10 mouse cellular contexts compared by ENCODE assay signal in the genomic region with DNA sequence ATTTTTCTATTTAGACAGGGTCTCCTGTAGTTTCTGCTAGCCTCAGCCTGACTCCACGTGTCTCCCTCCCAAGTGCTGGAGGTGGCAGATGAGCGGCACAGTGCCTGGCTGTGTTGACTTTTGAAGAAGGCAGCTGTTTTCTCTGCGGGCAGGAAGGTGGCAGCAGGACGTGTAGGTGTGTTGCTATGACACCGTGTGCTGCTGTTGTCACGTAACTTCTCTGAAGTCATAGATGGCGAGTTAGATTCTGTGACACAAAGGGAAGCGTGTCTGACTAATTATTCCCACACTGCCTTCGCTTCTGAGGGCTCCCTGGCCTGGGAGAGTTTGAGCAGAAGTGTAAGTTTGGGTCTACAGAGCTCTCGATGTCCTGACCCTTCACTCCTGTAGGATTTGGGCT. TPM values are rescaled to one million over a fixed set of nuclear protein-coding genes. Genes with fewer than 3 reads are reported as not detected.
A peak's percentile ranks its signal among the peaks of the same experiment; 100 is the strongest.
DNase-seq lines count a peak whose midpoint lies in the region; ATAC-seq and TF ChIP-seq lines count a peak whose summit lies in the region.
"Had no signal": no experiment of that assay in that cellular context is flagged by ENCODE, and none has a peak within 500 bp of the region (broad histone marks: within the 10 kb centered on the region; RNA-seq: fewer than 3 reads in every experiment).

No protein-coding gene starts in this region.

- no peak overlapping the region for H3K9ac ChIP-seq in midbrain, embryonic 16.5 days (ENCODE audit: low read depth, low read length)
- no peak overlapping the region for H3K9ac ChIP-seq in forebrain, embryonic 12.5 days
- H3K9ac ChIP-seq: embryonic facial prominence, embryonic 13.5 days; limb, embryonic 13.5 days had no signal

- no peaks in the 10 kb centered on the region for H3K36me3 ChIP-seq in kidney, adult 2 months (ENCODE audit: control insufficient read depth, insufficient read depth, low read length)
- H3K36me3 ChIP-seq in midbrain, embryonic 16.5 days (ENCODE audit: control insufficient read depth, insufficient read depth, low read length): no peaks in the 10 kb centered on the region
- no peaks in the 10 kb centered on the region for H3K36me3 ChIP-seq in forebrain, embryonic 12.5 days (replicated peaks)
- H3K36me3 ChIP-seq: embryonic facial prominence, embryonic 13.5 days; limb, embryonic 13.5 days had no signal

- no peaks in the 10 kb centered on the region for H3K4me1 ChIP-seq in kidney, adult 2 months (ENCODE audit: control insufficient read depth, insufficient read depth, low read length)
- no peaks in the 10 kb centered on the region for H3K4me1 ChIP-seq in midbrain, embryonic 16.5 days (ENCODE audit: control insufficient read depth, insufficient read depth, low read length)
- no peaks in the 10 kb centered on the region for H3K4me1 ChIP-seq in forebrain, embryonic 12.5 days
- H3K4me1 ChIP-seq: embryonic facial prominence, embryonic 13.5 days; limb, embryonic 13.5 days had no signal

- H3K4me2 ChIP-seq in midbrain, embryonic 16.5 days (ENCODE audit: low read length): no peak overlapping the region
- H3K4me2 ChIP-seq in forebrain, embryonic 12.5 days: no peak overlapping the region
- H3K4me2 ChIP-seq: embryonic facial prominence, embryonic 13.5 days; limb, embryonic 13.5 days had no signal

- no peak for TF ChIP-seq CTCF in kidney, adult 2 months (conservative IDR thresholded peaks at IDR 0.05; ENCODE audit: insufficient read depth, insufficient read length, low read depth, low read length)

- H3K4me3 ChIP-seq in kidney, adult 2 months (ENCODE audit: insufficient read depth, low read depth, low read length): no peak overlapping the region
- H3K4me3 ChIP-seq in midbrain, embryonic 16.5 days (ENCODE audit: low read depth, low read length): no peak overlapping the region
- no peak overlapping the region for H3K4me3 ChIP-seq in forebrain, embryonic 12.5 days (replicated peaks)
- H3K4me3 ChIP-seq: embryonic facial prominence, embryonic 13.5 days; limb, embryonic 13.5 days had no signal

- no peaks in the 10 kb centered on the region for H3K27me3 ChIP-seq in kidney, adult 2 months (replicated peaks; ENCODE audit: control insufficient read depth, insufficient read depth, low read length)
- H3K27me3 ChIP-seq in midbrain, embryonic 16.5 days (ENCODE audit: control insufficient read depth, insufficient read depth, low read depth, low read length): no peaks in the 10 kb centered on the region; the same call in 1 of the 2 replicates
- peaks cover 2% of the 10 kb centered on the region; the same call in 1 of the 2 replicates for H3K27me3 ChIP-seq in forebrain, embryonic 12.5 days
- H3K27me3 ChIP-seq: embryonic facial prominence, embryonic 13.5 days had no signal

- TF ChIP-seq POLR2A in kidney, adult 2 months (IDR thresholded peaks at IDR 0.05; ENCODE audit: low read depth, low read length): no peak

- ATAC-seq in common myeloid progenitor, adult 5-6 weeks (replicated peaks; ENCODE audit: low read depth, poor library complexity, severe bottlenecking): peak; percentile 58; the same call in 1 of the 2 replicates
- peak; percentile 77 for ATAC-seq in megakaryocyte, adult 5-6 weeks (ENCODE audit: poor library complexity, severe bottlenecking)
- no peak for ATAC-seq in midbrain, embryonic 16.5 days
- no peak for ATAC-seq in forebrain, embryonic 12.5 days (ENCODE audit: low FRiP score)

- DNase-seq in right cerebral cortex, adult 18-20 months: peak; percentile 75
- DNase-seq in right cerebral cortex, postnatal 14 days: no peak
- DNase-seq in thymus, postnatal 14 days: peak; percentile 87
- DNase-seq in kidney, adult 2 months: no peak

- H3K9me3 ChIP-seq in midbrain, embryonic 16.5 days (replicated peaks; ENCODE audit: control insufficient read depth, low read length, poor library complexity, severe bottlenecking): no peaks in the 10 kb centered on the region
- no peaks in the 10 kb centered on the region for H3K9me3 ChIP-seq in forebrain, embryonic 12.5 days
- H3K9me3 ChIP-seq: embryonic facial prominence, embryonic 13.5 days had no signal

- 56% methylated on average over 10 of the region's 10 CpGs for WGBS in kidney, adult 2 months
- WGBS in midbrain, embryonic 16.5 days: 58% methylated on average over 10 of the region's 10 CpGs
- WGBS in forebrain, embryonic 12.5 days: 72% methylated on average over 10 of the region's 10 CpGs

- H3K27ac ChIP-seq in kidney, adult 2 months (ENCODE audit: insufficient read depth, low read depth, low read length): no peak overlapping the region
- H3K27ac ChIP-seq in midbrain, embryonic 16.5 days (ENCODE audit: low read length): no peak overlapping the region
- no peak overlapping the region for H3K27ac ChIP-seq in forebrain, embryonic 12.5 days
- H3K27ac ChIP-seq: embryonic facial prominence, embryonic 13.5 days; limb, embryonic 13.5 days had no signal

RNA-seq across cellular contexts. Expression of gene Tuba3a, which starts 20.6 kb away (rescaled TPM):
- total RNA-seq in common myeloid progenitor, adult 5-6 weeks (2017): not detected in 2 replicates
- not detected in 2 replicates for total RNA-seq in megakaryocyte, adult 5-6 weeks (2015)
- not detected in 2 replicates for total RNA-seq in megakaryocyte, adult 5-6 weeks (2017)
- polyA plus RNA-seq in kidney, adult 2 months (2012; rRNA removed): 0.39 and 0.86 TPM in 2 replicates
- polyA plus RNA-seq in midbrain, embryonic 16.5 days (2015; fragmentation: Nextera tagmentation; extraction: Ambion mirVana): not detected in 2 replicates
- polyA plus RNA-seq in forebrain, embryonic 12.5 days (2016; fragmentation: Nextera tagmentation; extraction: Ambion mirVana): not detected in 2 replicates

RNA-seq across cellular contexts. Expression of gene Cd27, which starts 28.4 kb away (rescaled TPM):
- 66.4 and 98.2 TPM in 2 replicates for total RNA-seq in common myeloid progenitor, adult 5-6 weeks (2017)
- total RNA-seq in megakaryocyte, adult 5-6 weeks (2015): 3.2 and 5.9 TPM in 2 replicates
- 3.5 and 3.6 TPM in 2 replicates for total RNA-seq in megakaryocyte, adult 5-6 weeks (2017)
- polyA plus RNA-seq in kidney, adult 2 months (2012; rRNA removed): 0.64 and 7.0 TPM in 2 replicates
- 1.1 and 2.0 TPM in 2 replicates for polyA plus RNA-seq in midbrain, embryonic 16.5 days (2015; fragmentation: Nextera tagmentation; extraction: Ambion mirVana)
- 1.6 and 1.8 TPM in 2 replicates for polyA plus RNA-seq in forebrain, embryonic 12.5 days (2016; fragmentation: Nextera tagmentation; extraction: Ambion mirVana)

RNA-seq across cellular contexts. Expression of gene Tapbpl, which starts 33.6 kb away (rescaled TPM):
- total RNA-seq in common myeloid progenitor, adult 5-6 weeks (2017): 18.8 and 20.2 TPM in 2 replicates
- 6.6 and 8.8 TPM in 2 replicates for total RNA-seq in megakaryocyte, adult 5-6 weeks (2015)
- total RNA-seq in megakaryocyte, adult 5-6 weeks (2017): 19.2 and 21.2 TPM in 2 replicates
- polyA plus RNA-seq in kidney, adult 2 months (2012; rRNA removed): 16.0 and 16.4 TPM in 2 replicates
- 7.4 and 8.3 TPM in 2 replicates for polyA plus RNA-seq in midbrain, embryonic 16.5 days (2015; fragmentation: Nextera tagmentation; extraction: Ambion mirVana)
- polyA plus RNA-seq in forebrain, embryonic 12.5 days (2016; fragmentation: Nextera tagmentation; extraction: Ambion mirVana): 1.5 and 2.1 TPM in 2 replicates

RNA-seq across cellular contexts. Expression of gene Ltbr, which starts 48.4 kb away (rescaled TPM):
- total RNA-seq in common myeloid progenitor, adult 5-6 weeks (2017): 23.2 and 25.0 TPM in 2 replicates
- total RNA-seq in megakaryocyte, adult 5-6 weeks (2015): 30.0 and 30.6 TPM in 2 replicates
- total RNA-seq in megakaryocyte, adult 5-6 weeks (2017): 57.1 and 59.9 TPM in 2 replicates
- polyA plus RNA-seq in kidney, adult 2 months (2012; rRNA removed): 97.1 and 116 TPM in 2 replicates
- 12.8 and 16.0 TPM in 2 replicates for polyA plus RNA-seq in midbrain, embryonic 16.5 days (2015; fragmentation: Nextera tagmentation; extraction: Ambion mirVana)
- polyA plus RNA-seq in forebrain, embryonic 12.5 days (2016; fragmentation: Nextera tagmentation; extraction: Ambion mirVana): 12.7 and 14.0 TPM in 2 replicates

RNA-seq across cellular contexts. Expression of gene Vamp1, which starts 49.9 kb away (rescaled TPM):
- total RNA-seq in common myeloid progenitor, adult 5-6 weeks (2017): 4.9 and 8.0 TPM in 2 replicates
- total RNA-seq in megakaryocyte, adult 5-6 weeks (2015): 12.6 and 13.9 TPM in 2 replicates
- 7.9 and 8.9 TPM in 2 replicates for total RNA-seq in megakaryocyte, adult 5-6 weeks (2017)
- 19.1 and 19.8 TPM in 2 replicates for polyA plus RNA-seq in kidney, adult 2 months (2012; rRNA removed)
- polyA plus RNA-seq in midbrain, embryonic 16.5 days (2015; fragmentation: Nextera tagmentation; extraction: Ambion mirVana): 14.2 and 21.2 TPM in 2 replicates
- 5.5 and 6.0 TPM in 2 replicates for polyA plus RNA-seq in forebrain, embryonic 12.5 days (2016; fragmentation: Nextera tagmentation; extraction: Ambion mirVana)

Comparison
In these comparisons a context has a peak if more than half of its experiments do, and no peak if none do; other contexts are left out.
1. DNase-seq: peak in right cerebral cortex, adult 18-20 months (single experiment) and thymus, postnatal 14 days (single experiment); none in right cerebral cortex, postnatal 14 days (single experiment) and kidney, adult 2 months (single experiment).
2. ATAC-seq: peak in common myeloid progenitor, adult 5-6 weeks (single experiment) and megakaryocyte, adult 5-6 weeks (single experiment); none in midbrain, embryonic 16.5 days (single experiment) and forebrain, embryonic 12.5 days (single experiment).